Mouse (Mus musculus) T-helper 2 cell (primary cell): ENCODE measurements around the gene Itprip.

Source experiments
- in situ Hi-C: fragments of 300-600 bp; cut with MboI, MseI; formaldehyde crosslinking; loops from one replicate; pipeline ENCODE4 v1.15.1; 2025; ENCODE audit warnings: high pct_unique_total_duplicates

The Itprip gene

GRCm38 (mm10) chr19:47885886-47886285 is 33.2 kb downstream of the Itprip start:
- in situ Hi-C loops = no loop called here

GRCm38 (mm10) chr19:47885191-47885743 is 33.8 kb downstream of the Itprip start:
- in situ Hi-C loops = no loop called here

GRCm38 (mm10) chr19:47884296-47885085 is 34.6 kb downstream of the Itprip start:
- in situ Hi-C loops = loop anchor here (5.0 kb wide), 1 partner anchor 43 kb away; no protein-coding TSS in a partner anchor

- in situ Hi-C loops = loop anchor here (5.0 kb wide), 1 partner anchor 44 kb away; no protein-coding TSS in a partner anchor
Measured at GRCm38 (mm10) chr19:47882882-47883254, 36.2 kb downstream of the Itprip start.

- in situ Hi-C loops = loop anchor here (5.0 kb wide), 1 partner anchor 45 kb away; no protein-coding TSS in a partner anchor
Measured at GRCm38 (mm10) chr19:47882151-47882881, 36.8 kb downstream of the Itprip start.

GRCm38 (mm10) chr19:47881538-47881937 is 37.6 kb downstream of the Itprip start:
- in situ Hi-C loops = loop anchor here (5.0 kb wide), 1 partner anchor 46 kb away; no protein-coding TSS in a partner anchor

GRCm38 (mm10) chr19:47876252-47876651 is 42.8 kb downstream of the Itprip start:
- in situ Hi-C loops = no loop called here

- in situ Hi-C loops = no loop called here
Measured at GRCm38 (mm10) chr19:47871515-47871914, 47.6 kb downstream of the Itprip start.

- in situ Hi-C loops = no loop called here
Measured at GRCm38 (mm10) chr19:47870102-47870666, 48.9 kb downstream of the Itprip start.

GRCm38 (mm10) chr19:47869516-47869915 is 49.6 kb downstream of the Itprip start:
- in situ Hi-C loops = no loop called here

GRCm38 (mm10) chr19:47868951-47869350 is 50.1 kb downstream of the Itprip start:
- in situ Hi-C loops = no loop called here

GRCm38 (mm10) chr19:47867628-47868175 is 51.4 kb downstream of the Itprip start:
- in situ Hi-C loops = no loop called here

GRCm38 (mm10) chr19:47865353-47865947 is 53.6 kb downstream of the Itprip start, which contains the start of gene Gsto2:
TSS of gene Gsto2 (plus strand) at chr19:47865534.
- in situ Hi-C loops = no loop called here

GRCm38 (mm10) chr19:47864721-47865120 is 54.4 kb downstream of the Itprip start:
- in situ Hi-C loops = no loop called here

GRCm38 (mm10) chr19:47864051-47864450 is 55.0 kb downstream of the Itprip start:
- in situ Hi-C loops = no loop called here

GRCm38 (mm10) chr19:47862581-47862980 is 56.5 kb downstream of the Itprip start:
- in situ Hi-C loops = no loop called here

GRCm38 (mm10) chr19:47859180-47859579 is 59.9 kb downstream of the Itprip start:
- in situ Hi-C loops = no loop called here

GRCm38 (mm10) chr19:47857957-47858942 is 60.8 kb downstream of the Itprip start:
- in situ Hi-C loops = no loop called here

- in situ Hi-C loops = no loop called here
Measured at GRCm38 (mm10) chr19:47854796-47855783, 64.0 kb downstream of the Itprip start, which contains the start of gene Gsto1. TSS of gene Gsto1 (plus strand) at chr19:47854970.
